In genomic region chr4:116849901-116850300, GRCm38 (mm10) we compare ENCODE assay signal across 18 mouse cellular contexts. TPM values are rescaled to one million over a fixed set of nuclear protein-coding genes. Genes with fewer than 3 reads are reported as not detected.
"Had no signal": no experiment of that assay in that cellular context is flagged by ENCODE, and none has a peak within 500 bp of the region (broad histone marks: within the 10 kb centered on the region; RNA-seq: fewer than 3 reads in every experiment).

No protein-coding gene starts in this region.

- H3K27ac ChIP-seq: liver, embryonic 12.5 days; liver, embryonic 14.5 days; midbrain, embryonic 12.5 days; midbrain, embryonic 15.5 days; neural tube, embryonic 12.5 days had no signal

- H3K9me3 ChIP-seq: liver, embryonic 12.5 days; megakaryocyte, embryonic 14.5 days; midbrain, embryonic 12.5 days; midbrain, embryonic 15.5 days; neural tube, embryonic 12.5 days had no signal

- ATAC-seq: liver, embryonic 12.5 days; midbrain, embryonic 15.5 days had no signal

- H3K36me3 ChIP-seq: liver, embryonic 12.5 days; midbrain, embryonic 12.5 days; midbrain, embryonic 15.5 days; neural tube, embryonic 12.5 days had no signal

- DNase-seq: lung, adult 18-20 months; lung, embryonic 14.5 days; lung, postnatal 10 days; lung, postnatal 4 days; right cerebral cortex, postnatal 25 days; right cerebral cortex, postnatal 4 days; spleen, adult 18-20 months; thymus, adult 18-20 months; thymus, postnatal 14 days; thymus, postnatal 36 days had no signal

- H3K4me1 ChIP-seq: liver, embryonic 12.5 days; megakaryocyte, embryonic 14.5 days; midbrain, embryonic 15.5 days had no signal

- H3K27me3 ChIP-seq: midbrain, embryonic 12.5 days; midbrain, embryonic 15.5 days; neural tube, embryonic 12.5 days had no signal

- H3K4me3 ChIP-seq: liver, embryonic 12.5 days; megakaryocyte, embryonic 14.5 days; midbrain, embryonic 12.5 days; midbrain, embryonic 15.5 days; neural tube, embryonic 12.5 days had no signal

- H3K9ac ChIP-seq: liver, embryonic 12.5 days; liver, embryonic 14.5 days; lung, embryonic 14.5 days; midbrain, embryonic 12.5 days; midbrain, embryonic 15.5 days; neural tube, embryonic 12.5 days had no signal

- H3K4me2 ChIP-seq: liver, embryonic 12.5 days; lung, embryonic 14.5 days; midbrain, embryonic 12.5 days; midbrain, embryonic 15.5 days; neural tube, embryonic 12.5 days had no signal

RNA-seq across cellular contexts. Expression of gene Hpdl, which starts 28.4 kb away (rescaled TPM):
- total RNA-seq: monocyte, adult 5-6 weeks; neutrophil, adult 5-6 weeks had no signal
